Mouse (Mus musculus): ENCODE measurements around the gene Duoxa1. TPM values are rescaled to one million over a fixed set of nuclear protein-coding genes. Genes with fewer than 3 reads are reported as not detected.
A peak's percentile ranks its signal among the peaks of the same experiment; 100 is the strongest.
"Not testable (repeated sequence)": the region's sequence is repeated elsewhere in the genome, so short reads cannot be mapped to it uniquely, and the experiment has no call there.

Duoxa1 gene
- total RNA-seq (2021), result not detected
- long read RNA-seq, experiment 1, result 0 reads
- long read RNA-seq, experiment 2, result 0 reads

DNA sequence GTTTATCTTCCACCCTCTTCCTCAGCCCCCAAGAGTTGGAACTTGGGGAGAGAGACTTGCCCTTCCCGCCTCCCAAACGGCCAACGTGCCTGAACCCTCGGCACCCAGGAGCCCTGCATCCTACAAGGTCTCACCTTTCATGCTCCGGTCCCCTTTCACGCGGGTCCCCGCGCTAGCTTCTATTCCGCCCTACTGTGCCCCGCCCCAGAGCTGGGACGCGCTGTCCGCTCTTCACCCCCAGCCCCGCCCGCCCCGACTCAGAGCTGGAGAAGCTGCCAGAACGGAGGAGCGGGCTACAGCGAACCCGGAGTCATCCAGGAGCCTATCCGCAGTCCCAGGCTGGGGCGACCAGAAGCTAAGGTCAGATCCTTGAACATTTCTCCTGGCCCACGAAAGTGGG is at the start of gene Duoxa1:
Gene Duoxa1 (minus strand): TSS at position 195 of the 400 bp plus-strand sequence.
- DNase-seq, result no peak

- no peak for DNase-seq
These were observed 49.3 kb upstream of the Duoxa1 start for GRCm38 (mm10) chr2:122362622-122363523.

DNA sequence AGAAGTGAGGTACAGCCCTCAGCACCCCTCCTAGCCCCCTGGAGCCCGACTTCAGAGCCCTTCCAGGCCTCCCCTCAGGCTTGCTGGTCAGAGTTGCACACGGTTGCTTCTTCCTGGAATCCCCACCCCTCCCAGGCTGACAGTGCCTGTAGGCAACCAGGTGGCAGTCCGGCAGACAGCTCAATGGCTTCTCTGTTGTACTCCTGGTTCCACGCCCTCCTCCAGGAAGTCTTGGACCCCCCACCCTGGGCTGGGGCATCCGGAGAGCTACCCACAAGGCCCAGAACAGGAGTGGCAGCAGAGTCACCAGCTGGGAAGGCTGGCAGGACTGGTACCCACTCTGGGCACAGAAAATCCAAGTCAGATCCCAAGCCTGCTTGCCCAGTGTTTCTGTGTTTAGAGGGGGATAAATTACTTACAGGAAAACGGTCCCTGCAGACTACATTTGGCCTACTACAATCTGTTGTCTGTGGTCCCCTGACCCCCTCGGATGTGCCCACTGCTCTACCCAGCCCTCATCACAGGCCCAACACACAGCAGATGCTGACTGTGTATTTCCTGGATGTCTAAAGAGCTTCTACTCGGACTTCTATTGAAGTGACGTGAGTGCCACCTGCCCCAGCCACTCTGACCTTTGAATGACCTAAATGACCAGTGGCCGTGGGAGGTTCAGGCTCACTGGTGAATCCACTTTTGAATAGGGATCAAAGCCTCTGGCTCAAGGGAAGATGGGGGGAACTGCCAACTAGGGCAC is 48.5 kb upstream of the Duoxa1 start:
- DNase-seq, result no peak

DNA sequence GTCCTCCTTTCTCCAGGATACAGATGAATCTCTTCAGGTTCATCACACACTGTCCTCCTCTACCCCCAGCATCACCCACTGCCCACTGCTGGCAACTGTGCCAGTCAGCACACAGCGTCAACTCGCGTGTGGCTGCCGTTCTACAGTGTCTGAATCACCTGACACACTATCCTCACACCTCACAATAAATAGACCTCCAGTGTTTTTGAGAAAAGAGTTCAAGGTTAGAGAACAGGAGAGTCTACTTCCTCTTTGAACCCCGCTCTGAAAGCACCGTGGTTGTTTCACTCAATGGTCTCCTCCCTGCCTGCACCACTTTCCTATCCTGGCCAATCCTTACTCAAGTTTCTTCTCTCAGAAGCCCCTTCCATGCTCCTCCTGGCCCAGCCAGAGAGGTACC is 47.7 kb upstream of the Duoxa1 start:
- DNase-seq, result no peak

- DNase-seq, result no peak
These were observed 46.8 kb upstream of the Duoxa1 start for GRCm38 (mm10) chr2:122360310-122360709.

DNA sequence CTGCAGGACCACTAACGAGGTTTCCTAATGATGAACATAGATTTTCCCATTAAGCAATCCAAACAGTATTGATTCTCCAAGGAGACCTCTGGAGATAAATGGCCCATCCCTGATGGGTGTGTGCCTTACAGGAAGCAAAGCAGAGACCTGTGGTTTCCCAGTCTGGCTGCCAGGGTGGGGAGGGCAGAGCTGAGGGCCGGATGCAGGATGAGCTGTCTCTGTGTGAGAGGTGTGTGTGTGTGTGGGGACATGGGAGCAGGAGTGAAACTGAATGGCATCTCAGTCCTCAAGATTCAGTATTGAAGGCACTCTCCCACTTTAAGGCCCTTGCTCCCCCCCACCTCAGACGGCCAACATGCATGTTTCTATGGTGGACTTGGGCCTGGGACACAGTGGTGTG is 42.7 kb upstream of the Duoxa1 start:
- no peak for DNase-seq

DNA sequence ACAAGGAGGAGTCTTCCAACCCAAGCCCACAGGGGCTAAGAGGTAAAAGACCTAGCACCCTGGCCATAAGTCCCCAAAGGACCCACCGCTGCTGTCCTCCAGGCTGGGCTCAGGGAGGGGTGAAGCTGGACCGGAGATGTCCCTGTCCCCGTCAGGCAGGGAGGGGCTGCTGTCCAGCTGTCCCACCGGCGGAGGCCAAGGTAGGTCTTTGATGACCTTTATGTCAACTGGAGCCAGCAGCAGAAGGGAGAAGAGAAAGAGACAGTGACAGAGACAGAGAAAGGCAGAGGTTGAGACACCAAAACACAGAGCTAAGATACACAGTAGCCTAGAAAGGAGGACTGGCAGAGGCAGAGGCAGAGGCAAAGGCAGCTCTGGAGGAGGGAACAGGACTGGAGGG is 41.9 kb upstream of the Duoxa1 start:
- DNase-seq, result no peak

DNA sequence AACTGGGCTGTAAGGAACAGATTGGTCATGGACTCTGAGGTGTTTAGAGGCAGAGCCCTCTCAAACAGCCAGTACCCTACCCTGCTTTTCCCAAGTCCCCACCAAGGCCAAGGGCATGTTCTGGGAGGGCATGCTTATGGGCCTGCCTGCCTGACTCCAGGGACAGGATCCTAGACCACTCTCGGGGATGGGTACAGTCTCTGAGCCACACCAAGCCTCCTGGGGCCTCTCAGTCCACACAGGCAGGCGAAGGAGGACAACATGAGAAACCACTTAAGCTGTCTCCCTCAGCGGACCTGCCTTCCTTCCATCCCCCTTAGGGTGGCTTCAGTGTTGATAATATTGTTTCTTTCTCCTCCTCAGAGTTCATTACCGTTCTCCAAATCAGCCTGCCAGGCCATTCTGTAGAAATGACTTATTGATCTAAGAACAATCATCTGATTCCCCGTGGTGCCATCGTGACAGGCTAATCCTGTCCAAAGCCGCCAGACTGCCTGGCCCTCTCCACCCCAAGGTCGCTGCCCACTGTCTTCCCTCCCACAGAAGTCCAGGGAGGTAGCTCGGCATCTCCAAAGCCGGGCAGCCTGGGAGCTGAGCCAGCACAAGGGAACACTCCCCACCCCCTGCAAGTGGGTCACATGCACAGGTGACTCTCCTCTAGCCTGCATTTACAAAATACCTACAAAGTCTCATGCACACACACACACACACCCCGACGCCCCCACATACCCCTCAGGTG is 40.8 kb upstream of the Duoxa1 start:
- peak; percentile 44 to 71 for DNase-seq

- no peak for DNase-seq
These were observed 40.2 kb upstream of the Duoxa1 start for GRCm38 (mm10) chr2:122353765-122354164.

DNA sequence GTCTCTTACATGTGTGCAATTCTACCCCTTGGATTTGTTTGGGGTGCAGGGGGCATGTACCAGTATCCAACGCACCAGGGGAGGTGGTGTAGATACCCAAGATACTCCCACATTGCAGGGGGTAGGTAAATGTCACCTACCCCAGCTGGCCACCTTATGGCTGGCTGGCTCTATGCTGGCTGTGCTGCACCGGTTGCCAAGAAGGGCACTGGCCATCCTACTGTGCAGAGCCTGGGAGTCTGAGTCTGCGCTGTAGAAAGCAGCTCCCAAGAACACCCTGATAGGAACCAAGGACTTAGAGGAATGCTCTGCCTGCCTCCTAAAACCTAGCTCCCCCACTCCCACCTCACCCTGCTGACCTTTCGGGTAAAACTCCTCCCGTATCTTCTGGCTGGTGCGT is 39.5 kb upstream of the Duoxa1 start:
- DNase-seq, result no peak

DNA sequence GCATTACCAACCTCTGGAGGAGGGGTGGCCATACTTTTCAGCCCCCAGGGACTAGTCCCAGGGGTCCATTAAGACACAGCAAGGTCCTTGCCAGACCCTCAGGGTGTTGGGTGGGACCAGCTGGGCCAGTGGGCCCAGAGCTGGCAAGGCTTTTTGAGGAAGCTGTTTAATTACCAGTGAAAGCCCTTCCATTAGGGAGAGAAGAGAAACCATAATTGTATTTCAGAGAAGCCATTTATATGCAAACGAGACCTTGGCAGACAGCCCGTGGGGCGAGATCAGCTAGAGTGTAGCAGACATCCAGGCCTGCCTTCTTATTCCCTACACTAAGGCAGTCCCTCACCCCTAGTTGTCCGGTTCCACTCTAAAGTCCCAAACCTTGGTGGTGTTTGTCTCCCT is 38.4 kb upstream of the Duoxa1 start:
- DNase-seq, result peak; percentile 36

GRCm38 (mm10) chr2:122351156-122351930 is 37.8 kb upstream of the Duoxa1 start:
- no peak for DNase-seq

GRCm38 (mm10) chr2:122349136-122349785 is 35.7 kb upstream of the Duoxa1 start:
- peak in 1 of 2 experiments; percentile 21 for DNase-seq

- DNase-seq, result peak; percentile 89 to 94
These were observed 35.1 kb upstream of the Duoxa1 start for GRCm38 (mm10) chr2:122348531-122349131.

DNA sequence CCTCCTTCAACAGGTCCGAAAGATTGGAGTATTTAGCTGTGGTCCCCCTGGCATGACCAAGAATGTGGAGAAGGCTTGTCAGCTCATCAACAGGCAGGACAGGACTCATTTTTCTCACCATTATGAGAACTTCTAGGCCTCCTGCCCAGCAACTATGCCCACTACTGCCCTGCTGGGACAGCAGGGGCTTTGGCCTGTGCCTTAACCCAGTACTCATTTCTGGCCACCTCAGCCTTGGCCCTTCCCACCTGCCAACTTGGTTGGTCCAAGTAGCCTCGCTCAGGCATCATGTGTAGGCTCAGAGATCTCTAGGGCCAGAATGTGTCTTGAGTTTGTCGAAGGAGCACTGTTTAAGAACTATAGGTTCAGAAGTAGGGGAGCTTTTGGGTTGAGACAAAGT is 33.7 kb upstream of the Duoxa1 start:
- no peak for DNase-seq

- DNase-seq, result not testable (repeated sequence)
These were observed 32.6 kb upstream of the Duoxa1 start for GRCm38 (mm10) chr2:122346164-122346563.

GRCm38 (mm10) chr2:122345106-122345893 is 31.8 kb upstream of the Duoxa1 start:
- DNase-seq, result no peak

DNA sequence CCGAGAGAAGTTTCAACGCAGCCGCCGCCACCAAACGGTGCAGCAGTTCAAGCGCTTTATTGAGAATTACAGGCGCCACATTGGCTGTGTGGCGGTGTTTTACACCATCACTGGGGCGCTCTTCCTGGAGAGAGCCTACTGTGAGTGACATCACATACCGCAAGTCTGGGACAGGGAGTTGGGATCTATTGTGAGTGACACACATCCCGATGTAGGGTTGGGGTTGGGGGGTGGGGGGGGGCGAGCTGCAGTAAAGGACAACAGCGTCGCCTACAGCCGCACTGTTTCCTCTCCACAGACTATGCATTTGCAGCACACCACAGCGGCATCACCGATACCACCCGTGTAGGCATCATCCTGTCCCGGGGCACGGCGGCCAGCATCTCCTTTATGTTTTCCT is 23.8 kb upstream of the Duoxa1 start:
- no peak for DNase-seq

DNA sequence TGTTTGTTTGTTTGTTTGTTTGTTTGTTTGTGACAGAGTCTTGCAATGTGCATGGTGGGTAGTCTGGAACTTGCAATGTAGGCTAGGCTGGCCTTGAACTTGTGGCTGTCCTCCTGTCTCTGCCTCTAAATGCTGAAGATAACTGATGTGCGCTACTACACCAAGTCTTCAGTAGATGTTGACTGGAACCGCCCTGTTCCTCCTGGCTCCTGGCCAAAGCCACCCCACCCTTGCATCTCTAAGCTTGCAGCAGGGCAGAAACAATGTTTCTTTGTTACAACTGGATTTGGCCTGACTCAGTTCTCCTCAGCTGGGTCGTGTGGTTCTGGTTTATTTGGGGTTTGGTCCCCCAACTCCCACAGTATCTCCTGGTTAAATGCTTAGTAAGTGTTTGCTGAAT is 20.6 kb upstream of the Duoxa1 start:
- no peak for DNase-seq

GRCm38 (mm10) chr2:122332222-122332621 is 18.7 kb upstream of the Duoxa1 start:
- DNase-seq, result no peak

All from adrenal gland, postnatal 36 days (tissue).